Mouse (Mus musculus): ENCODE results near the gene Dennd4a. TPM values are rescaled to one million over a fixed set of nuclear protein-coding genes. Genes with fewer than 3 reads are reported as not detected.

Dennd4a gene
- polyA plus RNA-seq, 1 experiment from 2014 or later = 14.1 TPM

DNA sequence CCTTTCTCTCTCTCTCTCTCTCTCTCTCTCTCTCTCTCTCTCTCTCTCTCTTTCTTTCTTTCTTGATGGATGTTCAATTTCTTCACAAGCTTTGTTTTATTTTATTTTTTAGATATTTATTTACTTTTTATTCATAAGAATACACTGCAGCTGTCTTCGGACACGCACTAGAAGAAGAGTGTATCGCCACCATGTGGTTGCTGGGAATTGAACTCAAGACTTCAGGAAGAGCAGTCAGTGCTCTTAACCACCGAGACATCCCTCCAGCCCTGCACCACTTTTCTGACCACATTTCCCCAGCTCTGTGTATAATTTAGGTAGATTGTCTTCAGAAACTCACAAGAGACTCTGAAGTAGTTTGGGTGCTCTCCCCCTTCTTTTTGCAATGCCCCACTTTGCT lies 37.2 kb upstream of the Dennd4a start:
- no peak overlapping the region for H3K4me2 ChIP-seq (ENCODE audit: low read length)
- peak overlapping the region; percentile 62; the same call in 1 of the 2 replicates for H3K27ac ChIP-seq (replicated peaks; ENCODE audit: low read depth, low read length)
- WGBS = 60% methylated on average over 4 of the region's 4 CpGs
- peaks cover 3% of the 10 kb centered on the region; the same call in 1 of the 2 replicates for H3K4me1 ChIP-seq (ENCODE audit: control insufficient read depth, insufficient read depth, low read length)
- H3K27me3 ChIP-seq (ENCODE audit: control insufficient read depth, insufficient read depth, low read length) = no peaks in the 10 kb centered on the region
- H3K36me3 ChIP-seq (ENCODE audit: control insufficient read depth, insufficient read depth, low read length) = no peaks in the 10 kb centered on the region
- H3K9ac ChIP-seq (replicated peaks; ENCODE audit: low read length) = no peak overlapping the region
- ATAC-seq (ENCODE audit: low FRiP score, low TSS enrichment) (no peak), DNase-seq (peak; percentile 49)
- H3K9me3 ChIP-seq (ENCODE audit: control insufficient read depth, low read length) = no peaks in the 10 kb centered on the region
- no peak overlapping the region for H3K4me3 ChIP-seq (replicated peaks; ENCODE audit: low read depth, low read length)

DNA sequence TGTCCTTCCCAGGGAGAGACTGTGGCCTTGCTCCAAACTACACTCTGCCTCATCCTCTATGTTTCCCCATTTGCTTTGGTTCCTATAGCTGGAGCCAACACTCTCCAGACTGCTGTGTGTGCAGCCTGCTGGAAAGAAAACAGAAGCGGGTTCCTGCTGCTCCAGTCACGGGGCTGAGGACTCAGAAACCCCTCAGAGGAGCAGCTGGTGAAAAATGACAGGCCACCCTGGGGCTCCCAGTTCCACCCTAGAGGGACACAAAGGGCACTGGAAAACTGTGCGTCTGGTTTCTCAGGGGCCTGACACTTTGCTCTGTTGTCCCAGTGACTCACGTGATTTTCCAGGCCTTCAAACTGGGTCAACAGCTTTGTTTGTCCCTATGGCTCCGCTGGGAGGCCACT lies 36.7 kb upstream of the Dennd4a start:
- Histone ChIP-seq H3K9me3 (ENCODE audit: control insufficient read depth, low read length) (no peaks in the 10 kb centered on the region), H3K27ac (replicated peaks; ENCODE audit: low read depth, low read length) (peak overlapping the region; percentile 62), H3K36me3 (ENCODE audit: control insufficient read depth, insufficient read depth, low read length) (no peaks in the 10 kb centered on the region), H3K4me2 (ENCODE audit: low read length) (no peak overlapping the region), H3K9ac (replicated peaks; ENCODE audit: low read length) (no peak overlapping the region), H3K4me3 (replicated peaks; ENCODE audit: low read depth, low read length) (no peak overlapping the region), H3K4me1 (ENCODE audit: control insufficient read depth, insufficient read depth, low read length) (peaks cover 3% of the 10 kb centered on the region; the same call in 1 of the 2 replicates), H3K27me3 (ENCODE audit: control insufficient read depth, insufficient read depth, low read length) (no peaks in the 10 kb centered on the region)
- DNase-seq (peak; percentile 51), ATAC-seq (ENCODE audit: low FRiP score, low TSS enrichment) (no peak)
- WGBS = 12% methylated on average over 5 of the region's 5 CpGs

DNA sequence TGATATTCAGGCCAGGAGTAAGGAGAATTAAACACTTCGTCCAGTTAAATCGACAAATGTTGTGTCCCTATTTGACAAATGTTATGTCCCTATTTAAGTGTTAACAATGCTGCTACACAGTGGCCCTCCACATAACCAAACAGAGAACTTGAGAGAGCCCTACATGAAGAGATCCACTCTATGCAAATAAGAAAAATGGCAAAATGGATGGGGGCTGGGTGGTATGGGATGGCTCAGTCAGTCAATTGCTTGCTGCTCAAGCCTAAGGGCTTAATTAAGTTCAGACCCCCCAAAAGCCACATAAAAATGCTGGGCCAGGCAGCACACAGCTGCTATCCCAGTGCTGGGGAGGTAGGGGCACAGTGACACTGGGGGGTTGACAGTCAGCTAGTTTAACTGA lies 36.3 kb upstream of the Dennd4a start:
- Histone ChIP-seq H3K9ac (replicated peaks; ENCODE audit: low read length) (no peak overlapping the region), H3K9me3 (ENCODE audit: control insufficient read depth, low read length) (no peaks in the 10 kb centered on the region), H3K4me3 (replicated peaks; ENCODE audit: low read depth, low read length) (no peak overlapping the region), H3K36me3 (ENCODE audit: control insufficient read depth, insufficient read depth, low read length) (no peaks in the 10 kb centered on the region), H3K27me3 (ENCODE audit: control insufficient read depth, insufficient read depth, low read length) (no peaks in the 10 kb centered on the region), H3K27ac (replicated peaks; ENCODE audit: low read depth, low read length) (peak overlapping the region; percentile 62), H3K4me1 (ENCODE audit: control insufficient read depth, insufficient read depth, low read length) (peaks cover 3% of the 10 kb centered on the region; the same call in 1 of the 2 replicates), H3K4me2 (ENCODE audit: low read length) (no peak overlapping the region)
- ATAC-seq (ENCODE audit: low FRiP score, low TSS enrichment) (no peak), DNase-seq (no peak)
- 49% methylated on average over 2 of the region's 2 CpGs for WGBS

DNA sequence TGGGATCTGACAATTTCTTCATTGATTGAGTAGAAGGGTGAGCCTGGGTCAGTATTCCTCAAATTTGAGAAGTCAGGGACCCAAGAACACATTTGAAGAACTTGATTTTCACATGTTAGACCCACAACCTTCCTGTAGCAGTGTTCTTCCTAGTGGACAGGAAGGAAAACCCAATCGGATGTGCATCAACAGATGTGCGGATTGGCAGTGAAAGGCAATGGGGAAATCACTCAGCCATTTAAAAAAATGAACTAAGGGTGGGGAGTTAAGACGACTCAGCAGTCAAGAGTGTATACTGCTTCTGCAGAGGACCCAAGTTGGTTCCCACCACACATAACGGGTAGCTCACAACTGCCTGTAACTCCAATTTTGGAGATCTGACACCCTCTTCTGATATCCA lies 35.6 kb upstream of the Dennd4a start:
- no peak overlapping the region for H3K4me3 ChIP-seq (replicated peaks; ENCODE audit: low read depth, low read length)
- H3K4me2 ChIP-seq (ENCODE audit: low read length) = no peak overlapping the region
- no peaks in the 10 kb centered on the region for H3K9me3 ChIP-seq (ENCODE audit: control insufficient read depth, low read length)
- H3K27me3 ChIP-seq (ENCODE audit: control insufficient read depth, insufficient read depth, low read length) = no peaks in the 10 kb centered on the region
- 91% methylated on average over 4 of the region's 4 CpGs for WGBS
- no peaks in the 10 kb centered on the region for H3K36me3 ChIP-seq (ENCODE audit: control insufficient read depth, insufficient read depth, low read length)
- peaks cover 3% of the 10 kb centered on the region; the same call in 1 of the 2 replicates for H3K4me1 ChIP-seq (ENCODE audit: control insufficient read depth, insufficient read depth, low read length)
- DNase-seq (no peak), ATAC-seq (ENCODE audit: low FRiP score, low TSS enrichment) (no peak)
- no peak overlapping the region for H3K27ac ChIP-seq (replicated peaks; ENCODE audit: low read depth, low read length)
- no peak overlapping the region for H3K9ac ChIP-seq (replicated peaks; ENCODE audit: low read length)

DNA sequence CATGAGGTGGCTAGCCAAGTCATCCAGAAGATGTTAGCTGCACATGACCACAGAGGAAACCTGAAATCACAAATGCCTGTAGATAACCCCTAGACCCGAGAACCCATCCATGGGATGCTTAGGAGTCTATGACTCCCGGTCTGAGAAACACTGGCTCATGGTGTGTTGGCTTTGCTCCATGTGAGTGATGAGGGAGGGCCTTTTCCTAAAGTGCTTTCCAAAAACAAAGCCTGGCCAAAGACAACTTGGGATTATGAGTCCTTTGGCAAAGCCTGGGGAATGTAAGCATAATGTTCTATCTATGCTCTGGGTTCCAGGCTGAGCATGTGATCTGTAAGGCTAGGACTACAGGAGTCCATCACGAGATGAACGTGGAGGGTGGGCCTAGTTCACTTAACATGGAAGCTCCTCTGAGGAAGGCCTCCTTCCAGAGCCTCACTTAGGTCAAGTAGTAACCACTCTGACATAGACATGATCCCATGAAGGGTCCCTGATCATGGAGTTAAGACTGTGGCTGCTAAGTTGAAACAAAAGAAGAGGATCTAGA lies 33.6 kb upstream of the Dennd4a start:
- Histone ChIP-seq H3K27me3 (ENCODE audit: control insufficient read depth, insufficient read depth, low read length) (no peaks in the 10 kb centered on the region), H3K4me2 (ENCODE audit: low read length) (no peak overlapping the region), H3K36me3 (ENCODE audit: control insufficient read depth, insufficient read depth, low read length) (no peaks in the 10 kb centered on the region), H3K9ac (replicated peaks; ENCODE audit: low read length) (no peak overlapping the region), H3K27ac (replicated peaks; ENCODE audit: low read depth, low read length) (no peak overlapping the region), H3K4me1 (ENCODE audit: control insufficient read depth, insufficient read depth, low read length) (peaks cover 3% of the 10 kb centered on the region; the same call in 1 of the 2 replicates), H3K4me3 (replicated peaks; ENCODE audit: low read depth, low read length) (no peak overlapping the region), H3K9me3 (ENCODE audit: control insufficient read depth, low read length) (no peaks in the 10 kb centered on the region)
- 84% methylated on average over 4 of the region's 4 CpGs for WGBS
- no peak for DNase-seq
- ATAC-seq (ENCODE audit: low FRiP score, low TSS enrichment) = no peak

DNA sequence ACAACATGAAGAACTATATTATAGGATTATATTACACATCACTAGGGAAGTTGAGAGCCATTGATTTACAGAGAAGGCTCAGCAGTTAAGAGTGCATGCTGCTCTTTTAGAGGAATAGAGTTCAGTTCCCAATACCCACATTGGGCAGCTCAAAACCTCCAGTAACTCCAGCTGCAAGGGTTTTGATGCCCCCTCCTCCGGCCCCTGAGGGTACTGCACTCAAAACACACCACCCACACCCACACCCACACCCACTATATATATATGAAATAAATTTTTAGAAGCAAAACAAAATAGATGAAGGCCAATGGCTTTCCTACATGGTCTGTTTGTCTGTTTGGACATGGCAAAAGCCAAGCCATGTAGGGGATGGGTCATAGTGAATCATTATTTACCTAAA lies 33.0 kb upstream of the Dennd4a start:
- WGBS = 85% methylated on average over 1 of the region's 1 CpGs

DNA sequence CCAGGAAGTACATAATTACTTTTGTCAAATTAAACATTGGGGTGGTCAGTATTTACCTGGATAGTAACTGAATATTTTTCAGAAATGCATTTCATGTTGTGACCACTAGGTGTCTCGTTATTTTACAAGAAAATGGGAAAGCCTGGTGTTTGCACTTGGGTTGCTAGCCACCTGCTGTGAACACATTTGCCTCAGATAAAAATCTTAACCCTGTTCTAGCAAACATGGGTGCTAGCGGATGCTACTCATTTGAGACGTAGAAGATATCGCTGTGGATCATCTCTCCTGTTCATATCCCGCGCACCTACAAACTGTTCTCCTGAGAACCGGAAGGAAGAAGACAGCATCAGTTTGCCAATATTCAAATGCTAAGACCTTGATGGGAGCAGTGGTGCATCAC lies 31.5 kb upstream of the Dennd4a start:
- no peaks in the 10 kb centered on the region for H3K27me3 ChIP-seq (ENCODE audit: control insufficient read depth, insufficient read depth, low read length)
- no peaks in the 10 kb centered on the region for H3K9me3 ChIP-seq (ENCODE audit: control insufficient read depth, low read length)
- H3K36me3 ChIP-seq (ENCODE audit: control insufficient read depth, insufficient read depth, low read length) = no peaks in the 10 kb centered on the region
- H3K4me2 ChIP-seq (ENCODE audit: low read length) = no peak overlapping the region
- no peak overlapping the region for H3K9ac ChIP-seq (replicated peaks; ENCODE audit: low read length)
- ATAC-seq (ENCODE audit: low FRiP score, low TSS enrichment) = no peak
- 46% methylated on average over 7 of the region's 7 CpGs for WGBS
- DNase-seq = peak; percentile 83
- H3K27ac ChIP-seq (replicated peaks; ENCODE audit: low read depth, low read length) = no peak overlapping the region
- peaks cover under 1% of the 10 kb centered on the region; the same call in 1 of the 2 replicates for H3K4me1 ChIP-seq (ENCODE audit: control insufficient read depth, insufficient read depth, low read length)
- H3K4me3 ChIP-seq (replicated peaks; ENCODE audit: low read depth, low read length) = no peak overlapping the region

More for the DNA sequence above, 33.0 kb upstream of the Dennd4a start:
- Histone ChIP-seq H3K4me3 (replicated peaks; ENCODE audit: low read depth, low read length) (no peak overlapping the region), H3K4me1 (ENCODE audit: control insufficient read depth, insufficient read depth, low read length) (peaks cover 3% of the 10 kb centered on the region; the same call in 1 of the 2 replicates), H3K27ac (replicated peaks; ENCODE audit: low read depth, low read length) (no peak overlapping the region), H3K9me3 (ENCODE audit: control insufficient read depth, low read length) (no peaks in the 10 kb centered on the region), H3K4me2 (ENCODE audit: low read length) (no peak overlapping the region), H3K27me3 (ENCODE audit: control insufficient read depth, insufficient read depth, low read length) (no peaks in the 10 kb centered on the region), H3K9ac (replicated peaks; ENCODE audit: low read length) (no peak overlapping the region), H3K36me3 (ENCODE audit: control insufficient read depth, insufficient read depth, low read length) (no peaks in the 10 kb centered on the region)
- DNase-seq (no peak), ATAC-seq (ENCODE audit: low FRiP score, low TSS enrichment) (no peak)

DNA sequence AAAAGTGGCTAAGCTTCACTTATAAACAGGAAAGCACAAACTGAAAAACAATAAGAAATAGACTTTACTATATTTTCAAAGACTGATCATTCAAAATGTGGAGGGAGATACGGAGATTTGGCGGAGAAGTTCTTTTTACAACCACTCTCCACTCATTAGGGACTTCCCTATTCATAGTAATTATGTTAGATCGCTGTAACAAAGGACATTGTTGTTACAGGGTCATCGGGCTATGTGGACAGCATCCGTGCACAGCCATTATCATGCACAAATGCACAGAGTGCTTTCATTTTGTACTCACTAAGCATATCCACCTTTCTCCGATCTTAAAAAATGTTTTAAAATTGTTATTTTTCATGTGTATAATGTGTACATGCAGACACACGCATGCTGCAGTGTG lies 27.6 kb upstream of the Dennd4a start:
- no peak for ATAC-seq (ENCODE audit: low FRiP score, low TSS enrichment)
- WGBS = 80% methylated on average over 7 of the region's 7 CpGs
- DNase-seq = no peak

DNA sequence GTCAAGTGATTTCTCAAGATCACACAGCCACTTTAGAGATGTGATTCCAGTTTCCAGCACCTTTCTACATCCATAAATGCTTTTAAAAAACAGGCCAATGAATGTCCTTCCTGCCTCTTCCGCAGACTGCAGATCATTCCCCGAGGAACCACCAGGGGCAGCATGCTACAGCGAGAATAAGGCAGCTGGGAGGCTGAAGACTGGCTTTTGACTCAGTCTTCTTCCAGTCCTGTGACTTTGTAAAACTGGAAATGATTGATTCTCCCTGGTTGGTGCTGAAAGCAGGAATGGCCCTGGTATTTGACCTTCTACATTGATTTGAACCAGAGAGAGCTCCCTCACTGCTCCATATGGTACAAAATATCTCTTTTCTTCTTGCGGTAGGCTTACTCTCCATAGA lies 26.3 kb upstream of the Dennd4a start:
- H3K27me3 ChIP-seq (ENCODE audit: control insufficient read depth, insufficient read depth, low read length) = no peaks in the 10 kb centered on the region
- WGBS = 33% methylated on average over 4 of the region's 4 CpGs

More for the DNA sequence above, 27.6 kb upstream of the Dennd4a start:
- Histone ChIP-seq H3K36me3 (ENCODE audit: control insufficient read depth, insufficient read depth, low read length) (no peaks in the 10 kb centered on the region), H3K4me3 (replicated peaks; ENCODE audit: low read depth, low read length) (no peak overlapping the region), H3K4me2 (ENCODE audit: low read length) (no peak overlapping the region), H3K9ac (replicated peaks; ENCODE audit: low read length) (no peak overlapping the region), H3K27me3 (ENCODE audit: control insufficient read depth, insufficient read depth, low read length) (no peaks in the 10 kb centered on the region), H3K4me1 (ENCODE audit: control insufficient read depth, insufficient read depth, low read length) (no peaks in the 10 kb centered on the region), H3K27ac (replicated peaks; ENCODE audit: low read depth, low read length) (no peak overlapping the region), H3K9me3 (ENCODE audit: control insufficient read depth, low read length) (no peaks in the 10 kb centered on the region)

More for the DNA sequence above, 26.3 kb upstream of the Dennd4a start:
- Histone ChIP-seq H3K27ac (replicated peaks; ENCODE audit: low read depth, low read length) (no peak overlapping the region), H3K4me1 (ENCODE audit: control insufficient read depth, insufficient read depth, low read length) (no peaks in the 10 kb centered on the region), H3K9me3 (ENCODE audit: control insufficient read depth, low read length) (no peaks in the 10 kb centered on the region), H3K4me2 (ENCODE audit: low read length) (no peak overlapping the region), H3K36me3 (ENCODE audit: control insufficient read depth, insufficient read depth, low read length) (no peaks in the 10 kb centered on the region), H3K4me3 (replicated peaks; ENCODE audit: low read depth, low read length) (no peak overlapping the region), H3K9ac (replicated peaks; ENCODE audit: low read length) (no peak overlapping the region)
- ATAC-seq (ENCODE audit: low FRiP score, low TSS enrichment) (no peak), DNase-seq (peak; percentile 63)

All from midbrain, embryonic 14.5 days (tissue).